29 mouse cellular contexts compared by ENCODE assay signal in the genomic region with DNA sequence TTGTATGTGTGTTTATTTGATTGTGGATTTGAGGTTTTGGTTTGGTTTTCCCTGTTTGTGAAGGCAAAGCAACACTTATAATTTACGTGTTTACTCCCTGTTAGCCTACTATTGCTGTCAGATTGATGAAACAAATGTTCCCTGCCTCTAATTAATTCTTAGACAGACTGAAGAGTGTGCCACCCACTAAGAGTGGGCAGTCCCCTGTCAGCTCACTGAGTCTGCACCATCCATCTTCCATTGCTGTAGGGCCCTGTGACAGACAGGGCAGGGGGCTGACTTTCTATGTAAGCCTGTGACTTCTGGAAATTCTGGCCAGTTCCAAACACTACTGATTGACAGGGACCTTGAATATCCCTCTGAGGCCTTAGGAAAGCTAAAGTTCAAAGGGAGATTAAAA. TPM values are rescaled to one million over a fixed set of nuclear protein-coding genes. Genes with fewer than 3 reads are reported as not detected.
DNase-seq lines count a peak whose midpoint lies in the region; ATAC-seq and TF ChIP-seq lines count a peak whose summit lies in the region.
"Had no signal": no experiment of that assay in that cellular context is flagged by ENCODE, and none has a peak within 500 bp of the region (broad histone marks: within the 10 kb centered on the region; RNA-seq: fewer than 3 reads in every experiment).

No protein-coding gene starts in this region.

- no peaks in the 10 kb centered on the region for H3K27me3 ChIP-seq in hindbrain, embryonic 12.5 days
- H3K27me3 ChIP-seq in hindbrain, embryonic 16.5 days (replicated peaks; ENCODE audit: control insufficient read depth, insufficient read depth, low read length) = no peaks in the 10 kb centered on the region
- H3K27me3 ChIP-seq: CH12.LX; embryonic facial prominence, embryonic 15.5 days; forebrain, embryonic 12.5 days; Patski had no signal

- no peak overlapping the region for H3K27ac ChIP-seq in hindbrain, embryonic 12.5 days
- H3K27ac ChIP-seq in hindbrain, embryonic 16.5 days (ENCODE audit: low read depth, low read length) = no peak overlapping the region
- peak overlapping the region; percentile 52 for H3K27ac ChIP-seq in layer of hippocampus, adult 2 months
- H3K27ac ChIP-seq: embryonic facial prominence, embryonic 13.5 days; embryonic facial prominence, embryonic 15.5 days; forebrain, embryonic 10.5 days; forebrain, embryonic 12.5 days had no signal

- no peak overlapping the region for H3K4me3 ChIP-seq in hindbrain, embryonic 12.5 days
- no peak overlapping the region for H3K4me3 ChIP-seq in hindbrain, embryonic 16.5 days (ENCODE audit: low read length)
- H3K4me3 ChIP-seq in layer of hippocampus, adult 2 months = no peak overlapping the region
- H3K4me3 ChIP-seq: embryonic facial prominence, embryonic 13.5 days; embryonic facial prominence, embryonic 15.5 days; erythroblast, embryonic 14.5 days; forebrain, embryonic 10.5 days; forebrain, embryonic 12.5 days had no signal

- intact Hi-C loops in heart, postnatal 14 days (cut with DNase I) = no loop called here

- H3K36me3 ChIP-seq in hindbrain, embryonic 12.5 days = no peaks in the 10 kb centered on the region
- no peaks in the 10 kb centered on the region for H3K36me3 ChIP-seq in hindbrain, embryonic 16.5 days (ENCODE audit: control insufficient read depth, insufficient read depth, low read length)
- H3K36me3 ChIP-seq: embryonic facial prominence, embryonic 13.5 days; embryonic facial prominence, embryonic 15.5 days; forebrain, embryonic 10.5 days; forebrain, embryonic 12.5 days; G1E had no signal

- peak; percentile 71 for ATAC-seq in hindbrain, embryonic 12.5 days (ENCODE audit: low FRiP score)
- ATAC-seq in hindbrain, embryonic 16.5 days = no peak
- ATAC-seq: activated CD4-positive, CD25-positive, alpha-beta regulatory T cell, adult 4 months; CD4-positive, CD25-positive, alpha-beta regulatory T cell, adult 4 months; forebrain, embryonic 14.5 days; Patski had no signal

- no peak overlapping the region for H3K9ac ChIP-seq in hindbrain, embryonic 12.5 days
- no peak overlapping the region for H3K9ac ChIP-seq in hindbrain, embryonic 16.5 days (ENCODE audit: low read depth, low read length)
- H3K9ac ChIP-seq: embryonic facial prominence, embryonic 13.5 days; embryonic facial prominence, embryonic 15.5 days; forebrain, embryonic 12.5 days had no signal

- DNase-seq in heart, adult 11 months = peak; percentile 74
- no peak for DNase-seq in heart, postnatal 14 days
- DNase-seq in layer of hippocampus, adult 2 months (ENCODE audit: low spot score in 2 of 2) = peak; percentile 19
- DNase-seq in layer of hippocampus, postnatal 10 days (ENCODE audit: low spot score in 2 of 2) = no peak
- peak; percentile 15 for DNase-seq in brain, adult 2 months (ENCODE audit: low read depth, low spot score)
- DNase-seq: adrenal gland, adult 8-10 months; B cell, adult 2 months; cerebellum, adult 11 months; cerebellum, adult 18-20 months; cerebellum, adult 8-10 months; cerebellum, adult 9-11 months; cerebellum, postnatal 14 days; cerebellum, postnatal 36 days; embryo, embryonic 11 days had no signal

- H3K4me2 ChIP-seq in hindbrain, embryonic 12.5 days (replicated peaks) = no peak overlapping the region
- no peak overlapping the region for H3K4me2 ChIP-seq in hindbrain, embryonic 16.5 days (ENCODE audit: low read length)
- H3K4me2 ChIP-seq: embryonic facial prominence, embryonic 13.5 days; embryonic facial prominence, embryonic 15.5 days; forebrain, embryonic 12.5 days had no signal

- no peaks in the 10 kb centered on the region for H3K9me3 ChIP-seq in hindbrain, embryonic 12.5 days (replicated peaks)
- no peaks in the 10 kb centered on the region for H3K9me3 ChIP-seq in hindbrain, embryonic 16.5 days (ENCODE audit: control insufficient read depth, low read length)
- H3K9me3 ChIP-seq: embryonic facial prominence, embryonic 13.5 days; embryonic facial prominence, embryonic 15.5 days; forebrain, embryonic 10.5 days; forebrain, embryonic 12.5 days; G1E had no signal

- WGBS in hindbrain, embryonic 12.5 days = 58% methylated on average over 1 of the region's 1 CpGs
- WGBS in hindbrain, embryonic 16.5 days = 41% methylated on average over 1 of the region's 1 CpGs

- no peaks in the 10 kb centered on the region for H3K4me1 ChIP-seq in hindbrain, embryonic 12.5 days
- no peaks in the 10 kb centered on the region for H3K4me1 ChIP-seq in hindbrain, embryonic 16.5 days (ENCODE audit: control insufficient read depth, insufficient read depth, low read depth, low read length)
- H3K4me1 ChIP-seq: embryonic facial prominence, embryonic 13.5 days; embryonic facial prominence, embryonic 15.5 days; forebrain, embryonic 10.5 days; forebrain, embryonic 12.5 days had no signal

- TF ChIP-seq CTCF in layer of hippocampus, adult 2 months (conservative IDR thresholded peaks at IDR 0.05) = no peak

RNA-seq across cellular contexts. Expression of gene Cxcl13, which starts 19.5 kb away (rescaled TPM):
- 1 to 10 TPM; 6.3 to 9.9 TPM for total RNA-seq in heart, postnatal 14 days (2021)
- 0.25 and 0.34 TPM in 2 replicates for polyA plus RNA-seq in hindbrain, embryonic 12.5 days (2016; fragmentation: Nextera tagmentation; extraction: Ambion mirVana)
- 0.36 and 0.40 TPM in 2 replicates for polyA plus RNA-seq in hindbrain, embryonic 16.5 days (2015; fragmentation: Nextera tagmentation; extraction: Ambion mirVana)
- total RNA-seq in layer of hippocampus, adult 2 months (2021) = not detected
- total RNA-seq in layer of hippocampus, postnatal 10 days (2021) = not detected
- total RNA-seq: CH12.LX; common myeloid progenitor, adult 5-6 weeks; G1E had no signal
- polyA plus RNA-seq: brain, embryonic 14.5 days; CD4-positive, CD25-positive, alpha-beta regulatory T cell, adult 4 months; erythroblast, embryonic 14.5 days; forebrain, embryonic 12.5 days; forebrain, embryonic 14.5 days; G1E; Patski had no signal

Comparison
In these comparisons a context has a peak if more than half of its experiments do, and no peak if none do; other contexts are left out.
1. DNase-seq: peak in heart, adult 11 months (single experiment), layer of hippocampus, adult 2 months (2 of 2) and brain, adult 2 months (single experiment); none in heart, postnatal 14 days (0 of 2) and layer of hippocampus, postnatal 10 days (0 of 2).
2. RNA of gene Cxcl13, which starts 19.5 kb away (total RNA-seq): 6.3 to 9.9 TPM in heart, postnatal 14 days; not detected in layer of hippocampus, postnatal 10 days and not detected in layer of hippocampus, adult 2 months; every median in the first group is over 4 times any median in the second.